Mouse (Mus musculus): Measurements from ENCODE around the gene Ankrd16. TPM values are rescaled to one million over a fixed set of nuclear protein-coding genes. Genes with fewer than 3 reads are reported as not detected.

Gene Ankrd16
- total and polyA plus RNA-seq, 3 experiments = 8.0 to 49.4 (median 26.3) TPM

- Histone ChIP-seq H3K9me3 (replicated peaks) (no peaks in the 10 kb centered on the region), H3K27me3 (ENCODE audit: insufficient read depth, low read length) (no peaks in the 10 kb centered on the region), H3K36me3 (replicated peaks) (peaks cover 99% of the 10 kb centered on the region), H3K4me1 (ENCODE audit: insufficient read depth, low read depth, low read length) (no peaks in the 10 kb centered on the region), H3K4me3 (ENCODE audit: low read depth, low read length) (no peak overlapping the region)
- TF ChIP-seq TAL1 (conservative IDR thresholded peaks at IDR 0.05; ENCODE audit: low read depth, low read length) (no peak), POLR2AphosphoS5 (IDR thresholded peaks at IDR 0.05; ENCODE audit: insufficient replicate concordance, low read depth, low read length) (no peak), CTCF (IDR thresholded peaks at IDR 0.05; ENCODE audit: low read depth, low read length) (no peak), GATA1 (IDR thresholded peaks at IDR 0.05; ENCODE audit: borderline replicate concordance, low read length) (no peak), GATA2 (IDR thresholded peaks at IDR 0.05; ENCODE audit: borderline replicate concordance, low read depth, low read length) (no peak)
- DNase-seq (ENCODE audit: low spot score) = no peak
- no peak for ATAC-seq (ENCODE audit: extremely low read depth, insufficient number of reproducible peaks, low FRiP score, poor library complexity, severe bottlenecking)
Measured at GRCm38 (mm10) chr2:11762541-11762940, 15.1 kb upstream of the Ankrd16 start.

GRCm38 (mm10) chr2:11765694-11766093, 12.0 kb upstream of the Ankrd16 start:
- Histone ChIP-seq H3K4me3 (ENCODE audit: low read depth, low read length) (no peak overlapping the region), H3K36me3 (replicated peaks) (peaks cover 86% of the 10 kb centered on the region), H3K4me1 (ENCODE audit: insufficient read depth, low read depth, low read length) (no peaks in the 10 kb centered on the region), H3K27me3 (ENCODE audit: insufficient read depth, low read length) (no peaks in the 10 kb centered on the region), H3K9me3 (replicated peaks) (no peaks in the 10 kb centered on the region)
- DNase-seq (ENCODE audit: low spot score) (no peak), ATAC-seq (ENCODE audit: extremely low read depth, insufficient number of reproducible peaks, low FRiP score, poor library complexity, severe bottlenecking) (no peak)
- no peak for TF ChIP-seq POLR2AphosphoS5 (IDR thresholded peaks at IDR 0.05; ENCODE audit: insufficient replicate concordance, low read depth, low read length)
- TF ChIP-seq TAL1 (conservative IDR thresholded peaks at IDR 0.05; ENCODE audit: low read depth, low read length) = no peak
- TF ChIP-seq CTCF (IDR thresholded peaks at IDR 0.05; ENCODE audit: low read depth, low read length) = no peak

- Histone ChIP-seq H3K4me3 (ENCODE audit: low read depth, low read length) (no peak overlapping the region), H3K36me3 (replicated peaks) (peaks cover 81% of the 10 kb centered on the region), H3K4me1 (ENCODE audit: insufficient read depth, low read depth, low read length) (no peaks in the 10 kb centered on the region; the same call in 1 of the 2 replicates), H3K27me3 (ENCODE audit: insufficient read depth, low read length) (no peaks in the 10 kb centered on the region), H3K9me3 (replicated peaks) (no peaks in the 10 kb centered on the region)
- ATAC-seq (ENCODE audit: extremely low read depth, insufficient number of reproducible peaks, low FRiP score, poor library complexity, severe bottlenecking) = no peak
- no peak for TF ChIP-seq POLR2AphosphoS5 (IDR thresholded peaks at IDR 0.05; ENCODE audit: insufficient replicate concordance, low read depth, low read length)
- no peak for TF ChIP-seq GATA1 (IDR thresholded peaks at IDR 0.05; ENCODE audit: borderline replicate concordance, low read length)
- no peak for DNase-seq (ENCODE audit: low spot score)
Measured at GRCm38 (mm10) chr2:11766485-11767160, 11.1 kb upstream of the Ankrd16 start.

GRCm38 (mm10) chr2:11767161-11767545, 10.5 kb upstream of the Ankrd16 start:
- ATAC-seq (ENCODE audit: extremely low read depth, insufficient number of reproducible peaks, low FRiP score, poor library complexity, severe bottlenecking) (no peak), DNase-seq (ENCODE audit: low spot score) (no peak)
- Histone ChIP-seq H3K27me3 (ENCODE audit: insufficient read depth, low read length) (no peaks in the 10 kb centered on the region), H3K9me3 (replicated peaks) (no peaks in the 10 kb centered on the region), H3K36me3 (replicated peaks) (peaks cover 75% of the 10 kb centered on the region), H3K4me1 (ENCODE audit: insufficient read depth, low read depth, low read length) (no peaks in the 10 kb centered on the region; the same call in 1 of the 2 replicates), H3K4me3 (ENCODE audit: low read depth, low read length) (no peak overlapping the region)
- no peak for TF ChIP-seq TAL1 (conservative IDR thresholded peaks at IDR 0.05; ENCODE audit: low read depth, low read length)
- no peak for TF ChIP-seq GATA2 (IDR thresholded peaks at IDR 0.05; ENCODE audit: borderline replicate concordance, low read depth, low read length)

- no peaks in the 10 kb centered on the region for H3K9me3 ChIP-seq (replicated peaks)
- H3K36me3 ChIP-seq (replicated peaks) = peaks cover 38% of the 10 kb centered on the region
- no peak for ATAC-seq (ENCODE audit: extremely low read depth, insufficient number of reproducible peaks, low FRiP score, poor library complexity, severe bottlenecking)
- H3K27me3 ChIP-seq (ENCODE audit: insufficient read depth, low read length) = no peaks in the 10 kb centered on the region
- TF ChIP-seq POLR2AphosphoS5 (IDR thresholded peaks at IDR 0.05; ENCODE audit: insufficient replicate concordance, low read depth, low read length) (no peak), CTCF (IDR thresholded peaks at IDR 0.05; ENCODE audit: low read depth, low read length) (no peak), TAL1 (conservative IDR thresholded peaks at IDR 0.05; ENCODE audit: low read depth, low read length) (no peak), GATA2 (IDR thresholded peaks at IDR 0.05; ENCODE audit: borderline replicate concordance, low read depth, low read length) (no peak), GATA1 (IDR thresholded peaks at IDR 0.05; ENCODE audit: borderline replicate concordance, low read length) (no peak)
- no peak for DNase-seq (ENCODE audit: low spot score)
- no peak overlapping the region for H3K4me3 ChIP-seq (ENCODE audit: low read depth, low read length)
- H3K4me1 ChIP-seq (ENCODE audit: insufficient read depth, low read depth, low read length) = peaks cover 18% of the 10 kb centered on the region
Measured at GRCm38 (mm10) chr2:11771701-11772100, 6.0 kb upstream of the Ankrd16 start.

GRCm38 (mm10) chr2:11772401-11772800, 5.3 kb upstream of the Ankrd16 start:
- TF ChIP-seq TAL1 (conservative IDR thresholded peaks at IDR 0.05; ENCODE audit: low read depth, low read length) = no peak
- Histone ChIP-seq H3K4me3 (ENCODE audit: low read depth, low read length) (no peak overlapping the region), H3K4me1 (ENCODE audit: insufficient read depth, low read depth, low read length) (peaks cover 18% of the 10 kb centered on the region), H3K36me3 (replicated peaks) (peaks cover 31% of the 10 kb centered on the region), H3K9me3 (replicated peaks) (no peaks in the 10 kb centered on the region), H3K27me3 (ENCODE audit: insufficient read depth, low read length) (no peaks in the 10 kb centered on the region)
- ATAC-seq (ENCODE audit: extremely low read depth, insufficient number of reproducible peaks, low FRiP score, poor library complexity, severe bottlenecking) (no peak), DNase-seq (ENCODE audit: low spot score) (no peak)

GRCm38 (mm10) chr2:11774426-11774825, 3.2 kb upstream of the Ankrd16 start:
- H3K27me3 ChIP-seq (ENCODE audit: insufficient read depth, low read length) = no peaks in the 10 kb centered on the region
- H3K4me3 ChIP-seq (ENCODE audit: low read depth, low read length) = no peak overlapping the region
- TF ChIP-seq GATA2 (IDR thresholded peaks at IDR 0.05; ENCODE audit: borderline replicate concordance, low read depth, low read length) = no peak
- TF ChIP-seq POLR2AphosphoS5 (IDR thresholded peaks at IDR 0.05; ENCODE audit: insufficient replicate concordance, low read depth, low read length) = no peak
- no peak for TF ChIP-seq CTCF (IDR thresholded peaks at IDR 0.05; ENCODE audit: low read depth, low read length)
- no peak for TF ChIP-seq TAL1 (conservative IDR thresholded peaks at IDR 0.05; ENCODE audit: low read depth, low read length)
- TF ChIP-seq GATA1 (IDR thresholded peaks at IDR 0.05; ENCODE audit: borderline replicate concordance, low read length) = no peak
- H3K36me3 ChIP-seq (replicated peaks) = peaks cover 17% of the 10 kb centered on the region
- DNase-seq (ENCODE audit: low spot score) = no peak
- peaks cover 30% of the 10 kb centered on the region for H3K4me1 ChIP-seq (ENCODE audit: insufficient read depth, low read depth, low read length)
- no peak for ATAC-seq (ENCODE audit: extremely low read depth, insufficient number of reproducible peaks, low FRiP score, poor library complexity, severe bottlenecking)
- no peaks in the 10 kb centered on the region for H3K9me3 ChIP-seq (replicated peaks)
